Mouse (Mus musculus) limb, embryonic 12.5 days (tissue): ENCODE results near the gene Mgat1. TPM values are rescaled to one million over a fixed set of nuclear protein-coding genes. Genes with fewer than 3 reads are reported as not detected.
"Not testable (repeated sequence)": the region's sequence is repeated elsewhere in the genome, so short reads cannot be mapped to it uniquely, and the experiment has no call there.

Source experiments
- ATAC-seq: fragments of 200-750 bp; cut with Nextera tagmentation; 2 replicates; pipeline ENCODE4 v1.8.0; 2017; ENCODE audit warnings: low read depth, moderate TSS enrichment; ENCODE audit not compliant: insufficient number of reproducible peaks, insufficient read depth, low FRiP score, low TSS enrichment
- H3K27ac ChIP-seq: fragments of 300-500 bp; sonication (generic); 2 replicates; pipeline ENCODE4 v1.5.1; 2016; ENCODE audit warnings: mild to moderate bottlenecking, moderate library complexity
- H3K27me3 ChIP-seq: fragments of 300-500 bp; sonication (generic); 2 replicates; pipeline ENCODE4 v1.6.1; 2016; ENCODE audit warnings: mild to moderate bottlenecking, moderate library complexity
- H3K36me3 ChIP-seq: fragments of 300-500 bp; sonication (generic); 2 replicates; pipeline ENCODE4 v1.6.1; 2016; ENCODE audit warnings: mild to moderate bottlenecking, moderate library complexity
- H3K4me1 ChIP-seq: fragments of 300-500 bp; sonication (generic); replicated peaks from 2 replicates; pipeline ENCODE4 v1.6.1; 2016
- H3K4me2 ChIP-seq: fragments of 300-500 bp; sonication (generic); 2 replicates; pipeline ENCODE4 v1.6.1; 2016; ENCODE audit warnings: mild to moderate bottlenecking, moderate library complexity
- H3K4me3 ChIP-seq: fragments of 300-500 bp; sonication (generic); replicated peaks from 2 replicates; pipeline ENCODE4 v1.5.1; 2016; ENCODE audit warnings: mild to moderate bottlenecking
- H3K9ac ChIP-seq: fragments of 300-500 bp; sonication (generic); replicated peaks from 2 replicates; pipeline ENCODE4 v1.6.1; 2016; ENCODE audit warnings: mild to moderate bottlenecking, moderate library complexity
- H3K9me3 ChIP-seq: fragments of 300-500 bp; sonication (generic); 2 replicates; pipeline ENCODE4 v1.6.1; 2016; ENCODE audit warnings: mild to moderate bottlenecking, moderate library complexity
- WGBS: fragments of 180-500 bp; shearing (Covaris S2); methylation state at CpG from one replicate; pipeline ENCODE4 v1.1.7; 2016; 5-methylcytosine and 5-hydroxymethylcytosine counted together
- polyA plus RNA-seq: library from polyadenylated mRNA; unstranded; fragments of >200 nt; fragmentation: Nextera tagmentation; extraction: Ambion mirVana; gene quantifications from 2 replicates; pipeline ENCODE4 v1.2.1, GENCODE M21; 2016

Gene Mgat1
- polyA plus RNA-seq, 1 experiment from 2014 or later, result 46.0 TPM

- H3K4me2 ChIP-seq, result no peak overlapping the region
- no peaks in the 10 kb centered on the region for H3K36me3 ChIP-seq
- no peak for ATAC-seq
- H3K4me1 ChIP-seq, result no peaks in the 10 kb centered on the region
- H3K4me3 ChIP-seq, result no peak overlapping the region
- no peak overlapping the region for H3K27ac ChIP-seq
- no peak overlapping the region for H3K9ac ChIP-seq
- 79% methylated on average over 2 of the region's 2 CpGs for WGBS
- no peaks in the 10 kb centered on the region for H3K27me3 ChIP-seq
- H3K9me3 ChIP-seq, result no peaks in the 10 kb centered on the region; the same call in 1 of the 2 replicates
Observed at GRCm38 (mm10) chr11:49287251-49287650, 43.3 kb downstream of the Mgat1 start.

DNA sequence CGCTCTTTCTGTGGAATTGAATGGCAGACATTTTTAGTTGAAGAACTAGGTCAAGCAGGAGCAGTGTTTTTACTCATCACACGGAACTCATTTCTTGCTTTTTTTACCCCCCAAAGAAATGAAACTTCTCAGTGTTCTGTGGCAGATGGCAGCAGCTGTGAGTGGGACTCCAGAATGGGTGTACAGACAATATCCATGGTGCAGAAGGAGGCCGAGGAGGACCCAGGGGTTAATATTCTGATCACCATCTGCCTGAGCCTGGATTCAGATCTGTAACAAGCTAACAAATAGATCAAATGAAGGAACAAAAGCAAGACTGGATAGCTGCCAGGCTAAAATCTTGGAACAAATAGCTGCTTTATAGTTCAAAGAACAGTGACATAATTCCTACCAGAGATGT, 48.8 kb downstream of the Mgat1 start:
- Histone ChIP-seq H3K9ac (no peak overlapping the region), H3K36me3 (no peaks in the 10 kb centered on the region), H3K27ac (no peak overlapping the region), H3K4me1 (no peaks in the 10 kb centered on the region), H3K9me3 (no peaks in the 10 kb centered on the region), H3K4me3 (no peak overlapping the region), H3K4me2 (no peak overlapping the region), H3K27me3 (no peaks in the 10 kb centered on the region)
- WGBS, result 83% methylated on average over 3 of the region's 3 CpGs
- ATAC-seq, result no peak

- no peak for ATAC-seq
- no peaks in the 10 kb centered on the region for H3K9me3 ChIP-seq
- H3K27me3 ChIP-seq, result no peaks in the 10 kb centered on the region
- no peak within 1 kb of the TSS for H3K4me2 ChIP-seq
- no peaks in the 10 kb centered on the region for H3K36me3 ChIP-seq
- H3K27ac ChIP-seq, result no peak within 1 kb of the TSS
- no peak within 1 kb of the TSS for H3K9ac ChIP-seq
- H3K4me3 ChIP-seq, result no peak within 1 kb of the TSS
- no peaks in the 10 kb centered on the region for H3K4me1 ChIP-seq
Observed at GRCm38 (mm10) chr11:49304441-49304840, 60.5 kb downstream of the Mgat1 start, which contains the start of gene Olfr10. Gene Olfr10, plus strand, starts transcription at chr11:49304741.

DNA sequence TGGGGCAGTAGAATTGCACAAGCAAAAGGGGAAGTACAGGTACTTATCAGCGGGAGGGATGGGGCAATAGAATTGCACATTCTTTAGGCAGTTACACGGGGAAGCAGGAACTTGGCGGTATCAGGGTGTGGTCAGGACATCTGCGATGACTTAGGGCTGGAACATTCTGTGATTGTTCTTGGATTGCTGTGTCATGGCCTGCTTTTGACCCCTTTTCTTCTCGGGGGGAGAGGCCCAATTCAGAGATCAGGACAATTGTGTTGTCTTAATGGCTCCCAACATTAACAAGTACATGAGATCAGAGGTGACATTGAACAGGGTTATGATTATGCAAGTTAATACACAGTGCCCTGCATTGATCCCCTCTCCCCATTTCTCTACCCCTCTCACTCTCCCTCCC, 64.6 kb downstream of the Mgat1 start:
- not testable (repeated sequence) for H3K4me1 ChIP-seq, H3K27me3 ChIP-seq, ATAC-seq, H3K4me3 ChIP-seq, H3K9ac ChIP-seq, H3K4me2 ChIP-seq, H3K36me3 ChIP-seq, H3K9me3 ChIP-seq, H3K27ac ChIP-seq
- WGBS, result 78% methylated on average over 5 of the region's 5 CpGs

Other genes with a start within 250 kb of the Mgat1 start
- 0.23 and 0.26 TPM in 2 replicates for gene 9930111J21Rik2, start 192.9 kb upstream of the Mgat1 start, polyA plus RNA-seq
- gene Tgtp2, start 180.0 kb upstream of the Mgat1 start, polyA plus RNA-seq, result not detected in 2 replicates
- gene Ifi47, start 167.6 kb upstream of the Mgat1 start, polyA plus RNA-seq, result 0.56 and 0.69 TPM in 2 replicates
- not detected in 2 replicates for gene Olfr1396, start 129.3 kb upstream of the Mgat1 start, polyA plus RNA-seq
- not detected in 2 replicates for gene Olfr1395, start 101.9 kb upstream of the Mgat1 start, polyA plus RNA-seq
- gene Olfr1394, start 89.8 kb upstream of the Mgat1 start, polyA plus RNA-seq, result not detected in 2 replicates
- gene Btnl9, start 57.0 kb upstream of the Mgat1 start, polyA plus RNA-seq, result 0.33 and 0.87 TPM in 2 replicates
- gene Zfp62, start 40.9 kb upstream of the Mgat1 start, polyA plus RNA-seq, result 50.4 and 58.5 TPM in 2 replicates
- not detected in 2 replicates for gene Olfr1393, start 34.1 kb downstream of the Mgat1 start, polyA plus RNA-seq
- 0.09 TPM in 1 of 2 replicates, not detected in the other for gene Olfr1392, start 41.1 kb downstream of the Mgat1 start, polyA plus RNA-seq
- not detected in 2 replicates for gene Olfr10, start 60.5 kb downstream of the Mgat1 start, polyA plus RNA-seq
- gene Olfr1391, start 78.6 kb downstream of the Mgat1 start, polyA plus RNA-seq, result not detected in 2 replicates
- not detected in 2 replicates for gene Olfr1390, start 91.0 kb downstream of the Mgat1 start, polyA plus RNA-seq
- not detected in 2 replicates for gene Olfr1389, start 178.9 kb downstream of the Mgat1 start, polyA plus RNA-seq
- gene Olfr1388, start 192.4 kb downstream of the Mgat1 start, polyA plus RNA-seq, result 0.11 and 0.13 TPM in 2 replicates
- gene Olfr1387, start 211.2 kb downstream of the Mgat1 start, polyA plus RNA-seq, result not detected in 2 replicates
- not detected in 2 replicates for gene Olfr1386, start 220.9 kb downstream of the Mgat1 start, polyA plus RNA-seq
- not detected in 2 replicates for gene Olfr1385, start 244.9 kb downstream of the Mgat1 start, polyA plus RNA-seq